Mouse (Mus musculus): Measurements from ENCODE around the gene Whamm. TPM values are rescaled to one million over a fixed set of nuclear protein-coding genes. Genes with fewer than 3 reads are reported as not detected.

Whamm gene
- polyA plus RNA-seq, 1 experiment from 2014 or later: 9.5 TPM

- Histone ChIP-seq H3K27me3 (ENCODE audit: control insufficient read depth, insufficient read depth, low read length) (no peaks in the 10 kb centered on the region), H3K27ac (replicated peaks in 1 of 2; ENCODE audit: control insufficient read depth in 1 of 2, insufficient read depth in 1 of 2, low read depth in 2 of 2, low read length in 2 of 2) (peak overlapping the region; percentile 40 to 53), H3K36me3 (ENCODE audit: control insufficient read depth, insufficient read depth, low read length) (peaks cover 10% of the 10 kb centered on the region), H3K9ac (ENCODE audit: low read length) (no peak overlapping the region; the same call in 1 of the 2 replicates), H3K4me2 (ENCODE audit: low read length) (no peak overlapping the region), H3K9me3 (ENCODE audit: control insufficient read depth, low read length) (no peaks in the 10 kb centered on the region), H3K4me1 (ENCODE audit: control insufficient read depth in 2 of 2, insufficient read depth in 2 of 2, low read length in 2 of 2) (peaks cover 22 to 38% of the 10 kb centered on the region in 2 experiments), H3K4me3 (ENCODE audit: control insufficient read depth in 1 of 2, insufficient read depth in 1 of 2, low read depth in 1 of 2, low read length in 2 of 2) (no peak overlapping the region)
- 42% methylated on average over 7 of the region's 7 CpGs for WGBS
- ATAC-seq (ENCODE audit: insufficient number of reproducible peaks, insufficient read depth, low FRiP score, low read depth): no peak
Observed at GRCm38 (mm10) chr7:81644551-81645235, 73.6 kb downstream of the Whamm start.

MicroRNAs within 50 kb of the gene (microRNA counts, 519-probe panel; counts per million panel counts)
- microRNA mmu-miR-1839-3p (2,846 counts per million, percentile 72 among the panel's probes with 10 or more counts), microRNA mmu-miR-1839-5p (5,164 counts per million, percentile 81 among the panel's probes with 10 or more counts)

Other genes with a start within 250 kb of the Whamm start
- 964 and 1,032 TPM in 2 replicates for gene Rps17, start 226.0 kb upstream of the Whamm start, polyA plus RNA-seq (2014; fragmentation: Nextera tagmentation; extraction: Ambion mirVana)
- gene Cpeb1, start 115.8 kb upstream of the Whamm start, polyA plus RNA-seq (2014; fragmentation: Nextera tagmentation; extraction: Ambion mirVana): 4.1 and 5.0 TPM in 2 replicates
- 1.5 and 3.5 TPM in 2 replicates for gene Ap3b2, start 77.3 kb upstream of the Whamm start, polyA plus RNA-seq (2014; fragmentation: Nextera tagmentation; extraction: Ambion mirVana)
- gene BC048679, start 73.0 kb upstream of the Whamm start, polyA plus RNA-seq (2014; fragmentation: Nextera tagmentation; extraction: Ambion mirVana): not detected in 2 replicates
- gene Fsd2, start 4.3 kb upstream of the Whamm start, polyA plus RNA-seq (2014; fragmentation: Nextera tagmentation; extraction: Ambion mirVana): 60.6 and 68.0 TPM in 2 replicates
- 80.4 and 84.1 TPM in 2 replicates for gene Homer2, start 136.3 kb downstream of the Whamm start, polyA plus RNA-seq (2014; fragmentation: Nextera tagmentation; extraction: Ambion mirVana)
- 75.8 and 86.9 TPM in 2 replicates for gene Ramac, start 191.7 kb downstream of the Whamm start, polyA plus RNA-seq (2014; fragmentation: Nextera tagmentation; extraction: Ambion mirVana)
- gene 3110040N11Rik, start 218.2 kb downstream of the Whamm start, polyA plus RNA-seq (2014; fragmentation: Nextera tagmentation; extraction: Ambion mirVana): 33.9 and 40.5 TPM in 2 replicates